Mouse (Mus musculus) kidney, postnatal 0 days (tissue): ENCODE data around the gene Slc25a33. TPM values are rescaled to one million over a fixed set of nuclear protein-coding genes. Genes with fewer than 3 reads are reported as not detected.

ENCODE experiments used
- ATAC-seq: fragments of 200-750 bp; cut with Nextera tagmentation; replicated peaks from 2 replicates; pipeline ENCODE4 v1.8.0; 2017; ENCODE audit warnings: low read depth, moderate number of reproducible peaks, moderate TSS enrichment, moderate library complexity; ENCODE audit not compliant: low FRiP score
- DNase-seq: peaks from one replicate; pipeline ENCODE4 v3.0.0-alpha.2; 2016; ENCODE audit warnings: low spot score
- H3K27ac ChIP-seq: fragments of 300-500 bp; sonication (generic); 2 replicates; pipeline ENCODE4 v1.5.1; 2014; ENCODE audit warnings: mild to moderate bottlenecking
- H3K27me3 ChIP-seq: fragments of 300-500 bp; sonication (generic); 2 replicates; pipeline ENCODE4 v1.6.1; 2014; ENCODE audit warnings: low read length, mixed read lengths; ENCODE audit not compliant: insufficient read depth
- H3K36me3 ChIP-seq: fragments of 300-500 bp; sonication (generic); 2 replicates; pipeline ENCODE4 v1.6.1; 2014; ENCODE audit warnings: low read length, mixed read lengths; ENCODE audit not compliant: insufficient read depth
- H3K4me1 ChIP-seq: fragments of 300-500 bp; sonication (generic); replicated peaks from 2 replicates; pipeline ENCODE4 v1.6.1; 2014; ENCODE audit warnings: antibody characterized with exemption, low read length, mixed read lengths; ENCODE audit not compliant: insufficient read depth
- H3K4me2 ChIP-seq: fragments of 300-500 bp; sonication (generic); 2 replicates; pipeline ENCODE4 v1.6.1; 2014; ENCODE audit warnings: mild to moderate bottlenecking, low read length, moderate library complexity, mixed read lengths
- H3K4me3 ChIP-seq: fragments of 300-500 bp; sonication (generic); replicated peaks from 2 replicates; pipeline ENCODE4 v1.5.1; 2014; ENCODE audit warnings: low read depth, low read length
- H3K9ac ChIP-seq: fragments of 300-500 bp; sonication (generic); 2 replicates; pipeline ENCODE4 v1.6.1; 2014; ENCODE audit warnings: low read depth, low read length
- H3K9me3 ChIP-seq: fragments of 300-500 bp; sonication (generic); replicated peaks from 2 replicates; pipeline ENCODE4 v1.6.1; 2016; ENCODE audit warnings: low read length, inconsistent platforms, mixed read lengths
- CTCF ChIP-seq: IDR thresholded peaks from 2 replicates; pipeline ENCODE4 v1.5.1; 2016; ENCODE audit warnings: antibody characterized with exemption, low read depth, mild to moderate bottlenecking, moderate library complexity
- WGBS: fragments of 180-500 bp; shearing (Covaris S2); extraction: QIAGEN DNeasy Blood & Tissue Kit; methylation state at CpG from one replicate; pipeline ENCODE4 v1.1.7; 2014; 5-methylcytosine and 5-hydroxymethylcytosine counted together
- polyA plus RNA-seq: library from polyadenylated mRNA; unstranded; fragments of >200 nt; fragmentation: Nextera tagmentation; extraction: Ambion mirVana; gene quantifications from 2 replicates; pipeline ENCODE4 v1.2.1, GENCODE M21; 2015

The Slc25a33 gene
- polyA plus RNA-seq, 1 experiment from 2014 or later = 15.1 TPM

DNA sequence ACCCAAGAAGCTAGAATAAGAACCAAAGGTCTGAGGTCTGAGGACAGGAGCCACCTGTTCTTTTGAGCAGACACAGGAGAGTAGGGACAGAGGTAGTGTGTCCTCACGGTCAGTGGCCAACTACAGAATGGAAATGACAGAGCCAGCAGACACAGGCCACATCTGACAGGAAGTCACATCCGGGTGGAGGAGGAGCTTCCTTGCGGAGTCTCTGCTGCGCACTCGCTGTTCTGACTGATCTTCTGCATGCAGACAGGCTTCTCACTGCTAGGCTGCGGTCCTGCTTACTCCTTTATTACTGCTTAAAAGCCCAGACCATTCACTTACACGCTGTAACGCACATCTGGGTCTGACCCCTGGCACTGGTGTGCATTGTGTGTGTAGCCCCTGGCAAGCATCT lies 45.3 kb downstream of the Slc25a33 start:
- H3K4me2 ChIP-seq = no peak overlapping the region
- H3K27me3 ChIP-seq = no peaks in the 10 kb centered on the region
- H3K27ac ChIP-seq = no peak overlapping the region
- ATAC-seq (no peak), DNase-seq (peak; percentile 43)
- no peak for TF ChIP-seq CTCF
- H3K9ac ChIP-seq = no peak overlapping the region
- 69% methylated on average over 8 of the region's 8 CpGs for WGBS
- H3K9me3 ChIP-seq = no peaks in the 10 kb centered on the region
- H3K4me1 ChIP-seq = peaks cover 8% of the 10 kb centered on the region
- H3K36me3 ChIP-seq = peaks cover 49% of the 10 kb centered on the region
- H3K4me3 ChIP-seq = no peak overlapping the region

GRCm38 (mm10) chr4:149727636-149728035 lies 46.4 kb downstream of the Slc25a33 start:
- 90% methylated on average over 5 of the region's 5 CpGs for WGBS
- DNase-seq = no peak
- Histone ChIP-seq H3K27ac (no peak overlapping the region), H3K4me3 (no peak overlapping the region), H3K36me3 (peaks cover 57% of the 10 kb centered on the region), H3K27me3 (no peaks in the 10 kb centered on the region), H3K9me3 (no peaks in the 10 kb centered on the region), H3K9ac (no peak overlapping the region), H3K4me2 (no peak overlapping the region), H3K4me1 (no peaks in the 10 kb centered on the region; the same call in 1 of the 2 replicates)
- TF ChIP-seq CTCF = no peak
- ATAC-seq = no peak

- no peaks in the 10 kb centered on the region for H3K4me1 ChIP-seq
- no peak for ATAC-seq
- H3K27ac ChIP-seq = no peak overlapping the region
- H3K9me3 ChIP-seq = no peaks in the 10 kb centered on the region
- H3K36me3 ChIP-seq = peaks cover 73% of the 10 kb centered on the region
- H3K4me3 ChIP-seq = no peak overlapping the region
- H3K4me2 ChIP-seq = no peak overlapping the region
- DNase-seq = peak; percentile 72
- H3K9ac ChIP-seq = no peak overlapping the region
- TF ChIP-seq CTCF = peak; percentile 80
- 64% methylated on average over 15 of the region's 15 CpGs for WGBS
- H3K27me3 ChIP-seq = no peaks in the 10 kb centered on the region
These were observed 48.3 kb downstream of the Slc25a33 start for GRCm38 (mm10) chr4:149725661-149726350.

- Histone ChIP-seq H3K36me3 (peaks cover 76% of the 10 kb centered on the region), H3K4me3 (no peak overlapping the region), H3K9me3 (no peaks in the 10 kb centered on the region), H3K9ac (no peak overlapping the region), H3K4me1 (no peaks in the 10 kb centered on the region), H3K4me2 (no peak overlapping the region), H3K27me3 (no peaks in the 10 kb centered on the region), H3K27ac (no peak overlapping the region)
- 84% methylated on average over 17 of the region's 17 CpGs for WGBS
- ATAC-seq (no peak), DNase-seq (no peak)
- TF ChIP-seq CTCF = no peak
These were observed 49.1 kb downstream of the Slc25a33 start for GRCm38 (mm10) chr4:149724916-149725470.

DNA sequence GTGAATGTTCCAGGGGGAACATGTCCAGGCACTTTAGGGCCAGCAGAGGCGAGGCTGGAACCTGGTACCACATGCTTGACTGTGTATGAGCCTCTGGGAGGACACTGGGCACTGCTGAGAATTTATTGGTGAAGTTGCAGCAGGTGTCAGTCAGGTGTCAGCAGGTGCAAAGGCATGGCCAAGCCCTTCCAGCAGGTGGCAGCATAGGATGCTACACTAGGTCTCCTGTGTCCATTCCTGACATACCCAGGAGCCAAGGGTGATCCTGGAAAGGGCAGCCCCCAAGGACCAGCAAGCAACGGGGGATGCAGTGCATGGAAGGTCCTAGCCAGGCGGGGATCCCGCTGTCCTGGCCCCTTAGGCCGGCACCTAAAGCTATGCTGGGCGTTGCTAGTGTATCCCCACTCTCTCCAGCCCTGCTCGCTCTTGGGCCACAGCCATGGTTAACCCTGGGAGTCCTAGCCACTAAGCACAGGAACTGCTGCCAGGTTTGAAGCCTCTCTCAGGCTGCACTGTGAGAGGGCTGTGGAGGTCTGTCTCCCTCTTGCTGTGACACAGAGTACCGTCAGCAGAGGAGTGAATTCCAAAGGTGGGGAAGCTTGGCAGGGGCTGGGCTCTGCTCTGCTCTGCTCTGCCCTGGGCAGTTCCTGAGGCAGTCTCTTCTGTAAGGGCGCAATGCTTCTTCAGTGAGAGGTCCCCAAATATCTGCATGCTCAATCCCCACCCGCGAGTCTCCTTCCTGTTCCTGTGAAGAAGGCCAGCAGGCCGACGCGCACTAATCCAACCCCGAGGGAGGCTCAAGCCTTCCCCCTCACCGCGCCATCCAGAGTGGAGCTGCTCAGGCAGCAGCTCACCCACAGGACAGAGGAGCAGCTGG lies 50.0 kb downstream of the Slc25a33 start:
- ATAC-seq = 0 out of 2 replicates have a peak, but pooled peaks have one; percentile 33
- no peak overlapping the region for H3K4me3 ChIP-seq
- peak; percentile 70 for TF ChIP-seq CTCF
- H3K9ac ChIP-seq = no peak overlapping the region
- H3K9me3 ChIP-seq = no peaks in the 10 kb centered on the region
- 71% methylated on average over 17 of the region's 17 CpGs for WGBS
- peak; percentile 54 for DNase-seq
- no peaks in the 10 kb centered on the region for H3K4me1 ChIP-seq
- peaks cover 78% of the 10 kb centered on the region for H3K36me3 ChIP-seq
- no peaks in the 10 kb centered on the region for H3K27me3 ChIP-seq
- no peak overlapping the region for H3K27ac ChIP-seq
- no peak overlapping the region for H3K4me2 ChIP-seq

DNA sequence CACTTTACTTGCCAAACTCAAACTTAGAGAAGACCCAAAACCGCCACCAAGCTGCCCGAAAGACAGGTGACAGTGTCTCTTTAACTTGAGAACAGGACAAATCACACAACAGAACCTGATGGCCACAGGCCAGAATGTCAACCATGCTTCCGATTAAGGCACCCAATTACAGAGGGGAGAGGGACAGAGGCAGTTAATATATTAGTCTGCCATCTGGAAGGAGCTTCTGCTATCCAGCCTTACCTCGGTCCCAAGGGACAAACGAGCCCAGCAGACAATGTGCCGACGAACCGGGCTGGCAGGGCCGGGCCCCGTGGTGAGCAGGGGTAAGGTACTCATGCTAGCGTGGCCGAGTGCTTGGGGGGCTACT lies 51.1 kb downstream of the Slc25a33 start:
- no peaks in the 10 kb centered on the region for H3K9me3 ChIP-seq
- H3K36me3 ChIP-seq = peaks cover 82% of the 10 kb centered on the region
- DNase-seq = no peak
- no peak overlapping the region for H3K27ac ChIP-seq
- H3K4me1 ChIP-seq = no peaks in the 10 kb centered on the region
- WGBS = 89% methylated on average over 12 of the region's 12 CpGs
- H3K4me2 ChIP-seq = no peak overlapping the region
- H3K27me3 ChIP-seq = no peaks in the 10 kb centered on the region
- H3K9ac ChIP-seq = no peak overlapping the region
- no peak for ATAC-seq
- TF ChIP-seq CTCF = no peak
- no peak overlapping the region for H3K4me3 ChIP-seq
